Mouse (Mus musculus): ENCODE measurements at regions not wholly inside any gene's neighbourhood (a gene's known extent, or its start where the extent isn't known, plus 50 kb on each side); places are given as distances from the start of the nearest gene placed in this dataset.

- H3K36me3 ChIP-seq (replicated peaks): no peaks in the 10 kb centered on the region
- TF ChIP-seq CTCF (IDR thresholded peaks at IDR 0.05; ENCODE audit: low read depth, low read length): no peak
- no peak for TF ChIP-seq GATA1 (IDR thresholded peaks at IDR 0.05; ENCODE audit: borderline replicate concordance, low read length)
- TF ChIP-seq POLR2AphosphoS5 (IDR thresholded peaks at IDR 0.05; ENCODE audit: insufficient replicate concordance, low read depth, low read length): no peak
- TF ChIP-seq TAL1 (conservative IDR thresholded peaks at IDR 0.05; ENCODE audit: low read depth, low read length): no peak
- TF ChIP-seq GATA2 (IDR thresholded peaks at IDR 0.05; ENCODE audit: borderline replicate concordance, low read depth, low read length): no peak
- H3K27me3 ChIP-seq (ENCODE audit: insufficient read depth, low read length): no peaks in the 10 kb centered on the region
- no peak overlapping the region for H3K4me3 ChIP-seq (ENCODE audit: low read depth, low read length)
- no peak for ATAC-seq (ENCODE audit: extremely low read depth, insufficient number of reproducible peaks, low FRiP score, poor library complexity, severe bottlenecking)
- H3K9me3 ChIP-seq (replicated peaks): peaks cover 48% of the 10 kb centered on the region
- H3K4me1 ChIP-seq (ENCODE audit: insufficient read depth, low read depth, low read length): no peaks in the 10 kb centered on the region
- DNase-seq (ENCODE audit: low spot score): no peak
Measured at GRCm38 (mm10) chr3:52517808-52518207, 249.7 kb downstream of the Foxo1 start.

- DNase-seq (ENCODE audit: low spot score) (no peak), ATAC-seq (ENCODE audit: extremely low read depth, insufficient number of reproducible peaks, low FRiP score, poor library complexity, severe bottlenecking) (no peak)
- no peak for TF ChIP-seq GATA1 (IDR thresholded peaks at IDR 0.05; ENCODE audit: borderline replicate concordance, low read length)
- no peak for TF ChIP-seq GATA2 (IDR thresholded peaks at IDR 0.05; ENCODE audit: borderline replicate concordance, low read depth, low read length)
- no peak for TF ChIP-seq CTCF (IDR thresholded peaks at IDR 0.05; ENCODE audit: low read depth, low read length)
- no peak for TF ChIP-seq POLR2AphosphoS5 (IDR thresholded peaks at IDR 0.05; ENCODE audit: insufficient replicate concordance, low read depth, low read length)
- no peak for TF ChIP-seq TAL1 (conservative IDR thresholded peaks at IDR 0.05; ENCODE audit: low read depth, low read length)
- peaks cover 49% of the 10 kb centered on the region for H3K9me3 ChIP-seq (replicated peaks)
- no peak overlapping the region for H3K4me3 ChIP-seq (ENCODE audit: low read depth, low read length)
- H3K36me3 ChIP-seq (replicated peaks): no peaks in the 10 kb centered on the region
- H3K4me1 ChIP-seq (ENCODE audit: insufficient read depth, low read depth, low read length): no peaks in the 10 kb centered on the region
- H3K27me3 ChIP-seq (ENCODE audit: insufficient read depth, low read length): no peaks in the 10 kb centered on the region
Measured at GRCm38 (mm10) chr3:52516691-52517090, 248.6 kb downstream of the Foxo1 start.

- Histone ChIP-seq H3K9me3 (replicated peaks) (peaks cover 53% of the 10 kb centered on the region), H3K4me3 (ENCODE audit: low read depth, low read length) (no peak overlapping the region), H3K4me1 (ENCODE audit: insufficient read depth, low read depth, low read length) (no peaks in the 10 kb centered on the region), H3K27me3 (ENCODE audit: insufficient read depth, low read length) (no peaks in the 10 kb centered on the region), H3K36me3 (replicated peaks) (no peaks in the 10 kb centered on the region)
- no peak for TF ChIP-seq GATA2 (IDR thresholded peaks at IDR 0.05; ENCODE audit: borderline replicate concordance, low read depth, low read length)
- no peak for TF ChIP-seq TAL1 (conservative IDR thresholded peaks at IDR 0.05; ENCODE audit: low read depth, low read length)
- no peak for TF ChIP-seq POLR2AphosphoS5 (IDR thresholded peaks at IDR 0.05; ENCODE audit: insufficient replicate concordance, low read depth, low read length)
- no peak for ATAC-seq (ENCODE audit: extremely low read depth, insufficient number of reproducible peaks, low FRiP score, poor library complexity, severe bottlenecking)
- DNase-seq (ENCODE audit: low spot score): no peak
Measured at GRCm38 (mm10) chr3:52512761-52513160, 244.6 kb downstream of the Foxo1 start.

- Histone ChIP-seq H3K27me3 (ENCODE audit: insufficient read depth, low read length) (no peaks in the 10 kb centered on the region), H3K9me3 (replicated peaks) (peaks cover 48% of the 10 kb centered on the region), H3K4me3 (ENCODE audit: low read depth, low read length) (no peak overlapping the region), H3K36me3 (replicated peaks) (no peaks in the 10 kb centered on the region), H3K4me1 (ENCODE audit: insufficient read depth, low read depth, low read length) (no peaks in the 10 kb centered on the region)
- ATAC-seq (ENCODE audit: extremely low read depth, insufficient number of reproducible peaks, low FRiP score, poor library complexity, severe bottlenecking) (no peak), DNase-seq (ENCODE audit: low spot score) (no peak)
- TF ChIP-seq GATA2 (IDR thresholded peaks at IDR 0.05; ENCODE audit: borderline replicate concordance, low read depth, low read length): no peak
- no peak for TF ChIP-seq GATA1 (IDR thresholded peaks at IDR 0.05; ENCODE audit: borderline replicate concordance, low read length)
- no peak for TF ChIP-seq CTCF (IDR thresholded peaks at IDR 0.05; ENCODE audit: low read depth, low read length)
- no peak for TF ChIP-seq POLR2AphosphoS5 (IDR thresholded peaks at IDR 0.05; ENCODE audit: insufficient replicate concordance, low read depth, low read length)
- TF ChIP-seq TAL1 (conservative IDR thresholded peaks at IDR 0.05; ENCODE audit: low read depth, low read length): no peak
Measured at GRCm38 (mm10) chr3:52511549-52511948, 243.4 kb downstream of the Foxo1 start.

GRCm38 (mm10) chr3:52510831-52511230 lies 242.7 kb downstream of the Foxo1 start:
- peaks cover 48% of the 10 kb centered on the region for H3K9me3 ChIP-seq (replicated peaks)
- TF ChIP-seq GATA2 (IDR thresholded peaks at IDR 0.05; ENCODE audit: borderline replicate concordance, low read depth, low read length) (no peak), GATA1 (IDR thresholded peaks at IDR 0.05; ENCODE audit: borderline replicate concordance, low read length) (no peak), POLR2AphosphoS5 (IDR thresholded peaks at IDR 0.05; ENCODE audit: insufficient replicate concordance, low read depth, low read length) (no peak), CTCF (IDR thresholded peaks at IDR 0.05; ENCODE audit: low read depth, low read length) (no peak), TAL1 (conservative IDR thresholded peaks at IDR 0.05; ENCODE audit: low read depth, low read length) (no peak)
- H3K36me3 ChIP-seq (replicated peaks): no peaks in the 10 kb centered on the region
- no peak for ATAC-seq (ENCODE audit: extremely low read depth, insufficient number of reproducible peaks, low FRiP score, poor library complexity, severe bottlenecking)
- no peaks in the 10 kb centered on the region for H3K27me3 ChIP-seq (ENCODE audit: insufficient read depth, low read length)
- H3K4me1 ChIP-seq (ENCODE audit: insufficient read depth, low read depth, low read length): no peaks in the 10 kb centered on the region
- DNase-seq (ENCODE audit: low spot score): no peak
- H3K4me3 ChIP-seq (ENCODE audit: low read depth, low read length): no peak overlapping the region

GRCm38 (mm10) chr3:52510088-52510765 lies 242.1 kb downstream of the Foxo1 start:
- TF ChIP-seq POLR2AphosphoS5 (IDR thresholded peaks at IDR 0.05; ENCODE audit: insufficient replicate concordance, low read depth, low read length): no peak
- TF ChIP-seq GATA2 (IDR thresholded peaks at IDR 0.05; ENCODE audit: borderline replicate concordance, low read depth, low read length): no peak
- Histone ChIP-seq H3K4me1 (ENCODE audit: insufficient read depth, low read depth, low read length) (no peaks in the 10 kb centered on the region), H3K36me3 (replicated peaks) (no peaks in the 10 kb centered on the region), H3K4me3 (ENCODE audit: low read depth, low read length) (no peak overlapping the region), H3K27me3 (ENCODE audit: insufficient read depth, low read length) (no peaks in the 10 kb centered on the region), H3K9me3 (replicated peaks) (peaks cover 51% of the 10 kb centered on the region)
- ATAC-seq (ENCODE audit: extremely low read depth, insufficient number of reproducible peaks, low FRiP score, poor library complexity, severe bottlenecking) (no peak), DNase-seq (ENCODE audit: low spot score) (no peak)
